Mouse (Mus musculus) E14TG2a.4 (cell line): ENCODE data around the gene Utrn.

ENCODE experiments used
- H3K27me3 ChIP-seq: 2 replicates; pipeline ENCODE4 v1.6.1; 2014; ENCODE audit warnings: low read length, control low read depth; ENCODE audit not compliant: insufficient read depth
- H3K36me3 ChIP-seq: 2 replicates; pipeline ENCODE4 v1.6.1; 2014; ENCODE audit warnings: low read length, control low read depth; ENCODE audit not compliant: insufficient read depth
- H3K4me1 ChIP-seq: replicated peaks from 2 replicates; pipeline ENCODE4 v1.6.1; 2014; ENCODE audit warnings: low read depth, low read length, control low read depth
- H3K4me3 ChIP-seq: replicated peaks from 2 replicates; pipeline ENCODE4 v1.5.1; 2014; ENCODE audit warnings: mild to moderate bottlenecking, low read length
- H3K9me3 ChIP-seq: 2 replicates; pipeline ENCODE4 v1.6.1; 2014; ENCODE audit warnings: low read length, control low read depth
- CTCF ChIP-seq: conservative IDR thresholded peaks from 2 replicates; pipeline ENCODE4 v1.5.1; 2014; ENCODE audit warnings: low read length
- NANOG ChIP-seq: IDR thresholded peaks from 2 replicates; pipeline ENCODE4 v1.6.1; 2014; ENCODE audit warnings: borderline replicate concordance, low read length, mixed read lengths
- POU5F1 ChIP-seq: IDR thresholded peaks from 2 replicates; pipeline ENCODE4 v1.6.1; 2014; ENCODE audit warnings: low read length, borderline replicate concordance

The Utrn gene

GRCm38 (mm10) chr10:12671608-12672007 lies 197.6 kb downstream of the Utrn start:
- no peaks in the 10 kb centered on the region for H3K27me3 ChIP-seq
- no peak overlapping the region for H3K4me3 ChIP-seq
- H3K4me1 ChIP-seq, result no peaks in the 10 kb centered on the region
- no peaks in the 10 kb centered on the region for H3K9me3 ChIP-seq
- H3K36me3 ChIP-seq, result peaks cover 19% of the 10 kb centered on the region
- TF ChIP-seq CTCF (no peak), NANOG (no peak), POU5F1 (no peak)

- peaks cover 9% of the 10 kb centered on the region; the same call in 1 of the 2 replicates for H3K4me1 ChIP-seq
- H3K36me3 ChIP-seq, result peaks cover 30% of the 10 kb centered on the region
- no peak overlapping the region for H3K4me3 ChIP-seq
- H3K27me3 ChIP-seq, result no peaks in the 10 kb centered on the region
- TF ChIP-seq NANOG (no peak), CTCF (peak; percentile 36), POU5F1 (no peak)
- peaks cover 20% of the 10 kb centered on the region for H3K9me3 ChIP-seq
These were observed 207.1 kb downstream of the Utrn start for GRCm38 (mm10) chr10:12662035-12662434.

GRCm38 (mm10) chr10:12658023-12658744 lies 211.0 kb downstream of the Utrn start:
- H3K9me3 ChIP-seq, result peaks cover 14% of the 10 kb centered on the region
- no peaks in the 10 kb centered on the region for H3K27me3 ChIP-seq
- TF ChIP-seq NANOG (no peak), POU5F1 (no peak), CTCF (no peak)
- no peak overlapping the region for H3K4me3 ChIP-seq
- H3K36me3 ChIP-seq, result peaks cover 11% of the 10 kb centered on the region; the same call in 1 of the 2 replicates
- peaks cover 9% of the 10 kb centered on the region; the same call in 1 of the 2 replicates for H3K4me1 ChIP-seq

GRCm38 (mm10) chr10:12652988-12653387 lies 216.2 kb downstream of the Utrn start:
- TF ChIP-seq NANOG (no peak), POU5F1 (no peak), CTCF (no peak)
- no peaks in the 10 kb centered on the region for H3K9me3 ChIP-seq
- H3K4me1 ChIP-seq, result peaks cover 3% of the 10 kb centered on the region; the same call in 1 of the 2 replicates
- no peaks in the 10 kb centered on the region; the same call in 1 of the 2 replicates for H3K36me3 ChIP-seq
- H3K27me3 ChIP-seq, result no peaks in the 10 kb centered on the region
- no peak overlapping the region for H3K4me3 ChIP-seq

GRCm38 (mm10) chr10:12646119-12646518 lies 223.0 kb downstream of the Utrn start:
- no peak overlapping the region for H3K4me3 ChIP-seq
- no peaks in the 10 kb centered on the region for H3K4me1 ChIP-seq
- no peaks in the 10 kb centered on the region for H3K9me3 ChIP-seq
- no peaks in the 10 kb centered on the region for H3K27me3 ChIP-seq
- TF ChIP-seq POU5F1 (no peak), NANOG (no peak), CTCF (no peak)
- H3K36me3 ChIP-seq, result 0 out of 2 replicates have a peak, but pooled peaks cover 3% of the 10 kb centered on the region

GRCm38 (mm10) chr10:12643336-12643735 lies 225.8 kb downstream of the Utrn start:
- no peaks in the 10 kb centered on the region for H3K9me3 ChIP-seq
- H3K27me3 ChIP-seq, result no peaks in the 10 kb centered on the region
- TF ChIP-seq NANOG (no peak), POU5F1 (no peak)
- peaks cover 3% of the 10 kb centered on the region; the same call in 1 of the 2 replicates for H3K36me3 ChIP-seq
- H3K4me1 ChIP-seq, result peaks cover 5% of the 10 kb centered on the region
- H3K4me3 ChIP-seq, result no peak overlapping the region

GRCm38 (mm10) chr10:12639638-12640037 lies 229.5 kb downstream of the Utrn start:
- Histone ChIP-seq H3K27me3 (no peaks in the 10 kb centered on the region), H3K4me3 (no peak overlapping the region), H3K4me1 (peaks cover 5% of the 10 kb centered on the region), H3K36me3 (peaks cover 3% of the 10 kb centered on the region; the same call in 1 of the 2 replicates), H3K9me3 (no peaks in the 10 kb centered on the region)
- TF ChIP-seq CTCF (no peak), NANOG (no peak), POU5F1 (no peak)

- H3K9me3 ChIP-seq, result no peaks in the 10 kb centered on the region
- no peak overlapping the region for H3K4me3 ChIP-seq
- H3K36me3 ChIP-seq, result no peaks in the 10 kb centered on the region
- TF ChIP-seq POU5F1, result no peak
- no peak for TF ChIP-seq CTCF
- TF ChIP-seq NANOG, result no peak
- no peaks in the 10 kb centered on the region for H3K27me3 ChIP-seq
- no peaks in the 10 kb centered on the region for H3K4me1 ChIP-seq
These were observed 235.2 kb downstream of the Utrn start for GRCm38 (mm10) chr10:12633965-12634364.

GRCm38 (mm10) chr10:12630933-12631332 lies 238.2 kb downstream of the Utrn start:
- TF ChIP-seq POU5F1, result no peak
- no peak for TF ChIP-seq CTCF
- Histone ChIP-seq H3K36me3 (no peaks in the 10 kb centered on the region), H3K4me3 (no peak overlapping the region), H3K27me3 (no peaks in the 10 kb centered on the region), H3K4me1 (no peaks in the 10 kb centered on the region), H3K9me3 (no peaks in the 10 kb centered on the region)
